Mouse (Mus musculus): ENCODE data around the gene Rnase10. TPM values are rescaled to one million over a fixed set of nuclear protein-coding genes. Genes with fewer than 3 reads are reported as not detected.
"Not testable (repeated sequence)": the region's sequence is repeated elsewhere in the genome, so short reads cannot be mapped to it uniquely, and the experiment has no call there.

Gene Rnase10
- polyA plus RNA-seq, 1 experiment from 2014 or later: not detected

GRCm38 (mm10) chr14:50979631-50980030 lies 27.9 kb upstream of the Rnase10 start:
- peaks cover 7% of the 10 kb centered on the region; the same call in 1 of the 2 replicates for H3K4me1 ChIP-seq (replicated peaks)
- no peak overlapping the region for H3K27ac ChIP-seq (replicated peaks)
- no peak overlapping the region for H3K4me3 ChIP-seq
- H3K9me3 ChIP-seq: no peaks in the 10 kb centered on the region
- ATAC-seq (ENCODE audit: low read depth): no peak
- no peaks in the 10 kb centered on the region for H3K27me3 ChIP-seq
- H3K9ac ChIP-seq: no peak overlapping the region
- H3K4me2 ChIP-seq: no peak overlapping the region
- no peaks in the 10 kb centered on the region for H3K36me3 ChIP-seq

- peaks cover 7% of the 10 kb centered on the region; the same call in 1 of the 2 replicates for H3K4me1 ChIP-seq (replicated peaks)
- no peak overlapping the region for H3K4me3 ChIP-seq
- H3K27ac ChIP-seq (replicated peaks): no peak overlapping the region
- no peak for ATAC-seq (ENCODE audit: low read depth)
- H3K27me3 ChIP-seq: no peaks in the 10 kb centered on the region
- no peak overlapping the region for H3K4me2 ChIP-seq
- WGBS: 46% methylated on average over 2 of the region's 2 CpGs
- no peak overlapping the region for H3K9ac ChIP-seq
- H3K36me3 ChIP-seq: no peaks in the 10 kb centered on the region
- no peaks in the 10 kb centered on the region for H3K9me3 ChIP-seq
Observed at GRCm38 (mm10) chr14:50981207-50981606, 26.3 kb upstream of the Rnase10 start.

- WGBS: 88% methylated on average over 5 of the region's 5 CpGs
- Histone ChIP-seq H3K4me3 (no peak overlapping the region), H3K4me1 (replicated peaks) (peaks cover under 1% of the 10 kb centered on the region; the same call in 1 of the 2 replicates), H3K9ac (no peak overlapping the region), H3K9me3 (no peaks in the 10 kb centered on the region), H3K36me3 (no peaks in the 10 kb centered on the region), H3K27me3 (no peaks in the 10 kb centered on the region), H3K27ac (replicated peaks) (no peak overlapping the region), H3K4me2 (no peak overlapping the region)
- ATAC-seq (ENCODE audit: low read depth): no peak
Observed at GRCm38 (mm10) chr14:50981837-50982236, 25.7 kb upstream of the Rnase10 start.

GRCm38 (mm10) chr14:50987668-50988067 lies 19.9 kb upstream of the Rnase10 start:
- no peak overlapping the region for H3K27ac ChIP-seq (replicated peaks)
- H3K36me3 ChIP-seq: no peaks in the 10 kb centered on the region
- no peak for ATAC-seq (ENCODE audit: low read depth)
- no peaks in the 10 kb centered on the region for H3K4me1 ChIP-seq (replicated peaks)
- H3K9ac ChIP-seq: no peak overlapping the region
- H3K4me3 ChIP-seq: no peak overlapping the region
- 91% methylated on average over 2 of the region's 2 CpGs for WGBS
- H3K4me2 ChIP-seq: no peak overlapping the region
- H3K9me3 ChIP-seq: no peaks in the 10 kb centered on the region
- no peaks in the 10 kb centered on the region for H3K27me3 ChIP-seq

GRCm38 (mm10) chr14:50991037-50991436 lies 16.5 kb upstream of the Rnase10 start:
- Histone ChIP-seq H3K4me1 (replicated peaks) (no peaks in the 10 kb centered on the region), H3K4me3 (no peak overlapping the region), H3K9ac (no peak overlapping the region), H3K4me2 (no peak overlapping the region), H3K27ac (replicated peaks) (no peak overlapping the region), H3K36me3 (no peaks in the 10 kb centered on the region), H3K9me3 (no peaks in the 10 kb centered on the region), H3K27me3 (no peaks in the 10 kb centered on the region)
- 85% methylated on average over 3 of the region's 3 CpGs for WGBS
- no peak for ATAC-seq (ENCODE audit: low read depth)

GRCm38 (mm10) chr14:50997088-50997487 lies 10.5 kb upstream of the Rnase10 start:
- Histone ChIP-seq H3K27me3 (no peaks in the 10 kb centered on the region), H3K9ac (no peak overlapping the region), H3K4me2 (no peak overlapping the region), H3K9me3 (no peaks in the 10 kb centered on the region), H3K4me3 (no peak overlapping the region), H3K27ac (replicated peaks) (no peak overlapping the region), H3K4me1 (replicated peaks) (no peaks in the 10 kb centered on the region), H3K36me3 (no peaks in the 10 kb centered on the region)
- 77% methylated on average over 3 of the region's 3 CpGs for whole genome bisulfite sequencing
- ATAC-seq (ENCODE audit: low read depth): no peak

GRCm38 (mm10) chr14:50997999-50998666 lies 9.4 kb upstream of the Rnase10 start:
- no peaks in the 10 kb centered on the region for H3K4me1 ChIP-seq (replicated peaks)
- no peak overlapping the region for H3K27ac ChIP-seq (replicated peaks)
- no peak for ATAC-seq (ENCODE audit: low read depth)
- H3K27me3 ChIP-seq: no peaks in the 10 kb centered on the region
- H3K4me3 ChIP-seq: no peak overlapping the region
- no peak overlapping the region for H3K4me2 ChIP-seq
- no peak overlapping the region for H3K9ac ChIP-seq
- 88% methylated on average over 2 of the region's 2 CpGs for WGBS
- H3K36me3 ChIP-seq: no peaks in the 10 kb centered on the region
- H3K9me3 ChIP-seq: no peaks in the 10 kb centered on the region

GRCm38 (mm10) chr14:51007914-51008713 lies 563 bp downstream of the Rnase10 start:
- no peak for ATAC-seq (ENCODE audit: low read depth)
- Histone ChIP-seq H3K9me3 (no peaks in the 10 kb centered on the region), H3K27me3 (no peaks in the 10 kb centered on the region), H3K4me1 (replicated peaks) (no peaks in the 10 kb centered on the region), H3K4me2 (no peak overlapping the region), H3K4me3 (no peak overlapping the region), H3K36me3 (no peaks in the 10 kb centered on the region), H3K27ac (replicated peaks) (no peak overlapping the region), H3K9ac (no peak overlapping the region)
- 83% methylated on average over 13 of the region's 13 CpGs for WGBS

GRCm38 (mm10) chr14:51008781-51009180 lies 1.2 kb downstream of the Rnase10 start:
- no peaks in the 10 kb centered on the region for H3K4me1 ChIP-seq (replicated peaks)
- no peaks in the 10 kb centered on the region for H3K9me3 ChIP-seq
- H3K4me2 ChIP-seq: no peak overlapping the region
- no peak overlapping the region for H3K27ac ChIP-seq (replicated peaks)
- 91% methylated on average over 4 of the region's 4 CpGs for WGBS
- H3K27me3 ChIP-seq: no peaks in the 10 kb centered on the region
- no peaks in the 10 kb centered on the region for H3K36me3 ChIP-seq
- no peak for ATAC-seq (ENCODE audit: low read depth)
- no peak overlapping the region for H3K4me3 ChIP-seq
- H3K9ac ChIP-seq: no peak overlapping the region

- no peaks in the 10 kb centered on the region for H3K9me3 ChIP-seq
- WGBS: 85% methylated on average over 6 of the region's 6 CpGs
- ATAC-seq (ENCODE audit: low read depth): no peak
- no peaks in the 10 kb centered on the region for H3K4me1 ChIP-seq (replicated peaks)
- H3K27ac ChIP-seq (replicated peaks): no peak overlapping the region
- no peak overlapping the region for H3K4me2 ChIP-seq
- H3K4me3 ChIP-seq: no peak overlapping the region
- no peaks in the 10 kb centered on the region for H3K36me3 ChIP-seq
- no peaks in the 10 kb centered on the region for H3K27me3 ChIP-seq
- no peak overlapping the region for H3K9ac ChIP-seq
Observed at GRCm38 (mm10) chr14:51009572-51009971, 2.0 kb downstream of the Rnase10 start.

GRCm38 (mm10) chr14:51014724-51015123 lies 7.2 kb downstream of the Rnase10 start:
- H3K9ac ChIP-seq; H3K27ac ChIP-seq (replicated peaks); H3K4me1 ChIP-seq (replicated peaks); H3K4me2 ChIP-seq; H3K9me3 ChIP-seq; ATAC-seq (ENCODE audit: low read depth); H3K4me3 ChIP-seq; H3K27me3 ChIP-seq; H3K36me3 ChIP-seq: not testable (repeated sequence)
- WGBS: 95% methylated on average over 3 of the region's 3 CpGs

- Histone ChIP-seq H3K27ac (replicated peaks) (no peak overlapping the region), H3K36me3 (no peaks in the 10 kb centered on the region), H3K9me3 (no peaks in the 10 kb centered on the region), H3K27me3 (no peaks in the 10 kb centered on the region), H3K4me1 (replicated peaks) (no peaks in the 10 kb centered on the region), H3K4me2 (no peak overlapping the region), H3K4me3 (no peak overlapping the region), H3K9ac (no peak overlapping the region)
- ATAC-seq (ENCODE audit: low read depth): no peak
Observed at GRCm38 (mm10) chr14:51015780-51016179, 8.2 kb downstream of the Rnase10 start.

Data from neural tube, embryonic 13.5 days (tissue).